Mouse (Mus musculus) lung, embryonic 14.5 days (tissue): ENCODE data around the gene Slc22a3. TPM values are rescaled to one million over a fixed set of nuclear protein-coding genes. Genes with fewer than 3 reads are reported as not detected.

ENCODE experiments used
- ATAC-seq: fragments of 200-750 bp; cut with Nextera tagmentation; 2 replicates; pipeline ENCODE4 v1.8.0; 2017; ENCODE audit warnings: mild to moderate bottlenecking, moderate TSS enrichment, moderate library complexity; ENCODE audit not compliant: insufficient read depth
- DNase-seq: peaks from one replicate; pipeline ENCODE4 v3.0.0-alpha.2; 2015
- H3K27ac ChIP-seq: fragments of 300-500 bp; sonication (generic); 2 replicates; pipeline ENCODE4 v1.5.1; 2014; ENCODE audit warnings: low read depth, mild to moderate bottlenecking, moderate library complexity
- H3K27me3 ChIP-seq: fragments of 300-500 bp; sonication (generic); 2 replicates; pipeline ENCODE4 v1.6.1; 2014; ENCODE audit warnings: low read length, control low read depth; ENCODE audit not compliant: insufficient read depth
- H3K36me3 ChIP-seq: fragments of 300-500 bp; sonication (generic); 2 replicates; pipeline ENCODE4 v1.6.1; 2014; ENCODE audit warnings: control low read depth; ENCODE audit not compliant: insufficient read depth
- H3K4me1 ChIP-seq: fragments of 300-500 bp; sonication (generic); 2 replicates; pipeline ENCODE4 v1.6.1; 2014; ENCODE audit warnings: antibody characterized with exemption, control low read depth; ENCODE audit not compliant: insufficient read depth
- H3K4me2 ChIP-seq: fragments of 300-500 bp; sonication (generic); 2 replicates; pipeline ENCODE4 v1.6.1; 2014; ENCODE audit warnings: mild to moderate bottlenecking
- H3K4me3 ChIP-seq: fragments of 300-500 bp; sonication (generic); 2 replicates; pipeline ENCODE4 v1.5.1; 2014; ENCODE audit warnings: low read depth, low read length
- H3K9ac ChIP-seq: fragments of 300-500 bp; sonication (generic); 2 replicates; pipeline ENCODE4 v1.6.1; 2014
- H3K9me3 ChIP-seq: fragments of 300-500 bp; sonication (generic); 2 replicates; pipeline ENCODE4 v1.6.1; 2016; ENCODE audit warnings: low read depth, low read length, control low read depth
- CTCF ChIP-seq: IDR thresholded peaks from 2 replicates; pipeline ENCODE4 v1.5.1; 2016; ENCODE audit warnings: antibody characterized with exemption, low read depth
- WGBS: fragments of 180-500 bp; shearing (Covaris S2); extraction: QIAGEN DNeasy Blood & Tissue Kit; methylation state at CpG from one replicate; pipeline ENCODE4 v1.1.7; 2014; 5-methylcytosine and 5-hydroxymethylcytosine counted together
- polyA plus RNA-seq: library from polyadenylated mRNA; unstranded; fragments of >200 nt; fragmentation: Nextera tagmentation; extraction: Ambion mirVana; gene quantifications from 2 replicates; pipeline ENCODE4 v1.2.1, GENCODE M21; 2014

Slc22a3 gene
- polyA plus RNA-seq, 1 experiment from 2014 or later, result 0.26 TPM

GRCm38 (mm10) chr17:12369393-12369792, 138.1 kb downstream of the Slc22a3 start:
- no peak overlapping the region for H3K4me3 ChIP-seq
- H3K36me3 ChIP-seq, result no peaks in the 10 kb centered on the region
- WGBS, result 47% methylated on average over 5 of the region's 5 CpGs
- no peak overlapping the region for H3K9ac ChIP-seq
- no peaks in the 10 kb centered on the region for H3K4me1 ChIP-seq
- H3K4me2 ChIP-seq, result no peak overlapping the region
- H3K27ac ChIP-seq, result no peak overlapping the region
- no peak for ATAC-seq
- no peak for TF ChIP-seq CTCF
- no peaks in the 10 kb centered on the region for H3K27me3 ChIP-seq
- no peaks in the 10 kb centered on the region for H3K9me3 ChIP-seq
- DNase-seq, result no peak

Other genes starting within 250 kb of the Slc22a3 start
- 39.0 and 47.9 TPM in 2 replicates for gene Map3k4, start 188.9 kb downstream of the Slc22a3 start, polyA plus RNA-seq
- 0.08 TPM in 1 of 2 replicates, not detected in the other for gene Plg, start 129.1 kb downstream of the Slc22a3 start, polyA plus RNA-seq
- gene Slc22a2, start 76.4 kb upstream of the Slc22a3 start, polyA plus RNA-seq, result not detected in 2 replicates
- 1.2 and 5.1 TPM in 2 replicates for gene Slc22a1, start 168.1 kb upstream of the Slc22a3 start, polyA plus RNA-seq